Mouse (Mus musculus) T-cell, adult 66 days (primary cell): ENCODE data around the gene 6430531B16Rik. TPM values are rescaled to one million over a fixed set of nuclear protein-coding genes. Genes with fewer than 3 reads are reported as not detected.

ENCODE experiments used
- total RNA-seq, 2 experiments: library from RNA; stranded (reverse); gene quantifications; 3 replicates in 1 of 2; 4 replicates in 1 of 2; pipeline ENCODE4 v1.2.4; 2023

6430531B16Rik gene
- total RNA-seq = not detected

DNA sequence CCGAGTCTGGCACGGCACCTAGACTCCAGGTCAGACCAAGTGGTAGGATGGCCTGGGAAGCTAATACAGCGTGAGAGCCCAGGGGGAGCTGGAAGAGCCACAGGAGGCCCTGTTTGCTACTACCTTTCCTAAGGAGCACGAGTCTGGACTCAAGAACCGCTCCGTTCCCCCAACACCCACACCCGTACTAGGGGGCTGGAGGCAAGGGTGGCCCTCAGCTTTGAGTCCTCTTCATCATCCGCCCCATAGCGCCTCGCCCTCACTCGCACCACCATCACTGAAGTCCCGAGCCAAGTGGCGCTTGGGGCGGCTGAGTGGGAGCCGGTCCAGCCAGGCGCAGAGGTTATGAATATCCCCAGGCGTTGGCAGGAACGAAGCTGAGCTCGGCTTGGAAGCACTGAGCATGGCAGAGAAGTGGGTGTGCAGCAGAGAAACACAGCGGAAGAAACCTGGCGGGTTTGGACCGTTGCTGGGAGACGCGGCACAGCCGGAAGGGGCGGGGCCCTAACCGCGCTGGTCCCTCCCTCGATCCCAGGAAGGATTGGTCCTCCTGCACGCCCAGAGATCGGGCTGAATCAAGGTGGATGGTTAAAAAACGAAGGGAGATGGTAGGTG is at the start of gene 6430531B16Rik:
Gene 6430531B16Rik, minus strand, starts transcription at position 478 of the 615 bp plus-strand sequence.

GRCm38 (mm10) chr7:139992406-139992805 is 13.9 kb upstream of the 6430531B16Rik start, which contains the start of gene Adam8:
Adam8 (minus strand) TSS chr7:139992562.

DNA sequence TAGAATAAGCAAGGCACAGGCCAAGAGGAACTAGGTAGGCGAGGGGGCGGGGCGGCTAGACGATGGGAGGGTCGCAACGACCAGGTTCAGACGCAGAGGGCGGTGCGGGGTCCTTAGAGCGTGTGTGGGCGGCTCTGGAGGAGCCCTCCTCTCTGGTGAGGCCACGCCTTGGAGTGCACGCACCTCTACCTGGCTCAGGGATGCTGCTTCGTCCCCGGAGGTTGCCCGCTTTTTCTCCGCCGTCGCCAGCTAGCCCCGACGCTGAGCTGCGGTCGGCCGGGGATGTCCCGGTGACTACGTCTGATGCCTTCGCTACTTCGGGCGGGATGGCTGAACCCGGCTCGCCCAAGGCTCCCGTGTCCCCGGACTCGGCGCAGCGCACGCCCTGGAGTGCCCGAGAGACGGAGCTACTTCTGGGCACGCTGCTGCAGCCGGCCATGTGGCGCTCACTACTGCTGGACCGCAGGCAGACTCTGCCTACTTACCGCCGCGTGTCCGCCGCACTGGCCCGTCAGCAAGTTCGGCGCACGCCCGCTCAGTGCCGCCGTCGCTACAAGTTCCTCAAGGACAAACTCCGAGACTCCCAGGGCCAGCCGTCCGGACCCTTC is 34.8 kb downstream of the 6430531B16Rik start, which contains the start of gene Utf1:
Gene Utf1, plus strand, starts transcription at position 116 of the 608 bp plus-strand sequence.

Other genes with a start within 250 kb of the 6430531B16Rik start
- not detected for gene Adgra1, start 144.6 kb downstream of the 6430531B16Rik start, total RNA-seq
- not detected for gene Kndc1, start 84.1 kb downstream of the 6430531B16Rik start, total RNA-seq
- 1 to 10 TPM; 1.2 to 1.6 TPM for gene Utf1, start 35.0 kb downstream of the 6430531B16Rik start, total RNA-seq
- gene Adam8, start 13.8 kb upstream of the 6430531B16Rik start, total RNA-seq = 1 to 10 TPM; 5.3 to 6.2 TPM
- gene Zfp511, start 57.6 kb upstream of the 6430531B16Rik start, total RNA-seq = 10 to 100 TPM; 34.5 to 36.2 TPM
- gene Tubgcp2, start 57.9 kb upstream of the 6430531B16Rik start, total RNA-seq = 10 to 100 TPM; 35.2 to 37.0 TPM
- not detected for gene Msx3, start 70.3 kb upstream of the 6430531B16Rik start, total RNA-seq
- gene Caly, start 103.8 kb upstream of the 6430531B16Rik start, total RNA-seq = not detected
- gene Prap1, start 114.6 kb upstream of the 6430531B16Rik start, total RNA-seq = not detected
- 10 to 100 TPM; 10.8 to 11.7 TPM for gene Fuom, start 123.7 kb upstream of the 6430531B16Rik start, total RNA-seq
- gene Paox, start 137.0 kb upstream of the 6430531B16Rik start, total RNA-seq = 1 to 10 TPM; 5.7 to 6.3 TPM
- 10 to 100 TPM; 33.6 to 34.2 TPM for gene Echs1, start 137.7 kb upstream of the 6430531B16Rik start, total RNA-seq
- 10 to 100 TPM; 17.5 to 26.8 TPM for gene Mtg1, start 158.8 kb upstream of the 6430531B16Rik start, total RNA-seq
- gene Sprn, start 176.1 kb upstream of the 6430531B16Rik start, total RNA-seq = not detected
- not detected for gene Olfr522, start 186.0 kb upstream of the 6430531B16Rik start, total RNA-seq
- gene Olfr523, start 194.5 kb upstream of the 6430531B16Rik start, total RNA-seq = not detected
- gene Olfr524, start 227.2 kb upstream of the 6430531B16Rik start, total RNA-seq = not detected
- gene Cd163l1, start 239.5 kb upstream of the 6430531B16Rik start, total RNA-seq = 1 to 10 TPM in 1 of 2 experiments, under 1 TPM in 1; 0.86 to 2.6 TPM